Mouse (Mus musculus): ENCODE results near the gene Gm13272.
"Not testable (repeated sequence)": the region's sequence is repeated elsewhere in the genome, so short reads cannot be mapped to it uniquely, and the experiment has no call there.

DNA sequence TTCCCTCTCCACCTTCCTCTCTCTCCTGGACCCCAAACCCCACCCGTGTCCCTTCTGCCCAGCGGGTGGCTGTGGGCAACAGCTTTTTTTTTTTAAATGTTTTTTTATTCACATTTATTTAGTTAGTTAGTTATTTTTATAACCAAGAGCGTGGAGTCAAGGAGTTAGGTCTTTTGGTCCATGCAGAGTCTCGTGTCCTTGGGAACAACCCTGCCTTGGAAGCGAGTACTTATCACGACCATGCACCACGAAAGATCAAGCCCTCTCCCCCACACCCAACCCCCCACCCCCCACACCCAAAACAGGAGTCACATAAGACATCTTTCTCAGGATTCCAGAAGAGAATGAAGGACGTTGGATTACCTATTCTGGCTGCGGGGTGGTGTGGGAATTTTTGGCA, 17.3 kb upstream of the Gm13272 start:
- not testable (repeated sequence) for TF ChIP-seq CTCF (IDR thresholded peaks at IDR 0.05); EP300 (IDR thresholded peaks at IDR 0.05; ENCODE audit: insufficient read depth, low read depth, low read length)
